Mouse (Mus musculus): ENCODE measurements at regions not wholly inside any gene's neighbourhood (a gene's known extent, or its start where the extent isn't known, plus 50 kb on each side); places are given as distances from the start of the nearest gene placed in this dataset.

DNA sequence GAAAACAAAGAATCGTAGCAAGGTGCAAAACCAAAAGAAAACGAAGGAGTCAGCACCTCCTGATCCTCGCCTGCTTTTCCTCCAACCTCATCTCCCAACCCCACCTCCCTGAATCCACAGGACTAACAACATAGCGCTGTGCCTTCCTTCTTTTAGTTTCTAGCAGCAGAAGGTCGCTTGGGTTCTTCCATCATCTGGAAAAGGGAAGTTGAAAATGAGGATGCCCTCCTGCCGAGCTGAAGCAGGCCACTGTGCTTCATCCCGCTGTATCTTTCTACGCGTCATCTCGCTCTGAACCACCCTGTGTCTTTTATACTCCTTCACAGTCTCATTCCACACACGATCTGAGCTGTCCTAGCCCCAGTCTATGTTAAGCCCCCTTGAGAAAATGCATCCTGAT is 322.1 kb downstream of the Kctd12 start:
- Histone ChIP-seq H3K36me3 (ENCODE audit: control insufficient read depth, insufficient read depth, low read length) (no peaks in the 10 kb centered on the region), H3K4me2 (ENCODE audit: low read depth, low read length) (no peak overlapping the region), H3K9ac (ENCODE audit: low read length) (no peak overlapping the region), H3K4me1 (ENCODE audit: control insufficient read depth, insufficient read depth, low read length) (no peaks in the 10 kb centered on the region), H3K27ac (ENCODE audit: low read length) (no peak overlapping the region), H3K4me3 (replicated peaks; ENCODE audit: low read length) (no peak overlapping the region), H3K9me3 (replicated peaks; ENCODE audit: control insufficient read depth, low read length) (no peaks in the 10 kb centered on the region), H3K27me3 (ENCODE audit: control insufficient read depth, insufficient read depth, low read length) (no peaks in the 10 kb centered on the region)
- WGBS, result 80% methylated on average over 11 of the region's 11 CpGs
- no peak for ATAC-seq (ENCODE audit: insufficient read depth, low FRiP score)

DNA sequence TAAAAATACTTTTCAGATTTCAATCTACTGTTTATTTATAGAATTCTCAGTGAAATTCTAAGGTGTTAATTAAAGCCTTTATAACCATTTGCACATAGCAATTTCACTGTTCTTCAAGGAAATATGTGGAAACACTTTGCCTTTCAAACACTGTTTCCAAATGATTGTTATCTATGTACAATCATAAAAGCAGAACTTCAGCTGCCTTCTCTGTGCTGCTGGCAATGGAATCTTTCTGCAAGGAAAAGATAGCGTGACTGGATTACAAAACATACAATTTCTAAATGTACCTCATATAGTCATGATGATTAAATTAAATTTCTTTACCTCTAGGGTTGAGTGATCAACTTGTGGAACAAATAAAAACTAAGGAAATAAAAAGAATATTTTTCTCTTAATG is 326.2 kb downstream of the Kctd12 start:
- Histone ChIP-seq H3K4me3 (replicated peaks; ENCODE audit: low read length) (no peak overlapping the region), H3K36me3 (ENCODE audit: control insufficient read depth, insufficient read depth, low read length) (no peaks in the 10 kb centered on the region), H3K27me3 (ENCODE audit: control insufficient read depth, insufficient read depth, low read length) (no peaks in the 10 kb centered on the region), H3K27ac (ENCODE audit: low read length) (no peak overlapping the region), H3K9ac (ENCODE audit: low read length) (no peak overlapping the region), H3K9me3 (replicated peaks; ENCODE audit: control insufficient read depth, low read length) (no peaks in the 10 kb centered on the region), H3K4me1 (ENCODE audit: control insufficient read depth, insufficient read depth, low read length) (no peaks in the 10 kb centered on the region), H3K4me2 (ENCODE audit: low read depth, low read length) (no peak overlapping the region)
- ATAC-seq (ENCODE audit: insufficient read depth, low FRiP score), result no peak
- 69% methylated on average over 1 of the region's 1 CpGs for WGBS

DNA sequence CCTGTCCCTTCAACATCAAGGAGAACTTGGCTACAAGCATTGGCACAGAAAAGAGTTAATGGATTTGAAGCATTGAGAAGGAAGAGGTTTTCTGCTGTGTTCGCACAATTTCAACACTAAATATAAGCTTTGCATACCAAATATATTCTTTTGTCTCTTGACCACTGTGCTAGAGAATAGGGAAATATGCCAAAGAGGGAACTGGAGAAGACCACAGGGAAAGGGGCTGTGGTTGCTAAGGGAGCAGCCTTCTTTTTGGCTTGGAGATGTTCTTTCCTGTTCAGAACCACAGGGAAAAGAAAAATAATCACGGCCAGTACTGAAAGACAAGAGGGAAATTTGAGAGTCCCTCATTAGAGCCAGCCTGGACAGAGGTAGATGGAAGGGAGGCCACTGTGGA is 352.8 kb downstream of the Kctd12 start:
- Histone ChIP-seq H3K4me3 (replicated peaks; ENCODE audit: low read length) (no peak overlapping the region), H3K27ac (ENCODE audit: low read length) (no peak overlapping the region), H3K36me3 (ENCODE audit: control insufficient read depth, insufficient read depth, low read length) (no peaks in the 10 kb centered on the region), H3K4me1 (ENCODE audit: control insufficient read depth, insufficient read depth, low read length) (no peaks in the 10 kb centered on the region), H3K4me2 (ENCODE audit: low read depth, low read length) (no peak overlapping the region), H3K9me3 (replicated peaks; ENCODE audit: control insufficient read depth, low read length) (no peaks in the 10 kb centered on the region), H3K9ac (ENCODE audit: low read length) (no peak overlapping the region), H3K27me3 (ENCODE audit: control insufficient read depth, insufficient read depth, low read length) (no peaks in the 10 kb centered on the region)
- WGBS, result 61% methylated on average over 2 of the region's 2 CpGs
- no peak for ATAC-seq (ENCODE audit: insufficient read depth, low FRiP score)

DNA sequence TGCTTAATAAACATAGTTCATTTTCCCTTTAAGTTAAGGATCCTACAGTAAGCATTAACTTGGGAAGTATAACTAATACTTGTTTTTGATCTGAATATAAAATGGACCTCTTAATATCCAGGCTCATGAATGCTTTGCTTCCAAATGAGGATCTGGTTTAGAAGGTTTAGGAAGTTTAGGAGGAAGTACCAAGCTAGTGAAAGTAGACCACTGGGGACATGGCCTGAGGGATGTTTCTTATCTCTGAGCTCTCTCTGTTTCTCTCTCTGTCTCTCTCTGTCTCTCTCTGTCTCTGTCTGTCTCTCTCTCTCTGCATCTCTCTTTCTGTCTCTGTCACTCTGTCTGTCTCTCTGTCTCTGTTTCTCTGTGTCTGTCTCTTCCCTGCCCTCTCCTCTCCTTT is 360.9 kb downstream of the Kctd12 start:
- H3K4me3 ChIP-seq (replicated peaks; ENCODE audit: low read length), result no peak overlapping the region
- no peaks in the 10 kb centered on the region for H3K36me3 ChIP-seq (ENCODE audit: control insufficient read depth, insufficient read depth, low read length)
- H3K9me3 ChIP-seq (replicated peaks; ENCODE audit: control insufficient read depth, low read length), result no peaks in the 10 kb centered on the region
- no peaks in the 10 kb centered on the region for H3K4me1 ChIP-seq (ENCODE audit: control insufficient read depth, insufficient read depth, low read length)
- ATAC-seq (ENCODE audit: insufficient read depth, low FRiP score), result no peak
- H3K27ac ChIP-seq (ENCODE audit: low read length), result no peak overlapping the region
- H3K4me2 ChIP-seq (ENCODE audit: low read depth, low read length), result no peak overlapping the region
- H3K27me3 ChIP-seq (ENCODE audit: control insufficient read depth, insufficient read depth, low read length), result no peaks in the 10 kb centered on the region
- no peak overlapping the region for H3K9ac ChIP-seq (ENCODE audit: low read length)

DNA sequence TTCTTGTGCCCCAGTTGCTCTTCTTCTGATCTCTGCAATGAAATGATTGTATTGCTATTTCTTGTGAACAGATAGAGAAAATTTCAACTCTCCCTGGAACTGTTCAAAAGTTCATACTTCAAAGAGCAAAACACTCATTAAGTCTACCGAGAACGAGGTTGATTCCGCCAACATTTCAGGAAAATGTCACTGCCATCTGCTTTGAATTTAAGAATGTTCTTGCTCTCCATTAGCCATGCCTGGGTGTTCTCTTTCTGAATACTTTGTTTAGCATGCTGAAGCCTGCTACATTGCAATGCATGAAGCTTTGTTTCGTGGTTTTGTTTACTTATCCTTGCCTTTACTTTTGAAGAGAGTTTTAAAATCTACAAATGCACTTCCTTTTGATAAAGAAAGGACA is 363.4 kb downstream of the Kctd12 start:
- WGBS, result 52% methylated on average over 4 of the region's 4 CpGs
- no peak for ATAC-seq (ENCODE audit: insufficient read depth, low FRiP score)
- Histone ChIP-seq H3K36me3 (ENCODE audit: control insufficient read depth, insufficient read depth, low read length) (no peaks in the 10 kb centered on the region), H3K27ac (ENCODE audit: low read length) (no peak overlapping the region), H3K4me3 (replicated peaks; ENCODE audit: low read length) (no peak overlapping the region), H3K27me3 (ENCODE audit: control insufficient read depth, insufficient read depth, low read length) (no peaks in the 10 kb centered on the region), H3K9ac (ENCODE audit: low read length) (no peak overlapping the region), H3K9me3 (replicated peaks; ENCODE audit: control insufficient read depth, low read length) (no peaks in the 10 kb centered on the region), H3K4me2 (ENCODE audit: low read depth, low read length) (no peak overlapping the region), H3K4me1 (ENCODE audit: control insufficient read depth, insufficient read depth, low read length) (no peaks in the 10 kb centered on the region)

DNA sequence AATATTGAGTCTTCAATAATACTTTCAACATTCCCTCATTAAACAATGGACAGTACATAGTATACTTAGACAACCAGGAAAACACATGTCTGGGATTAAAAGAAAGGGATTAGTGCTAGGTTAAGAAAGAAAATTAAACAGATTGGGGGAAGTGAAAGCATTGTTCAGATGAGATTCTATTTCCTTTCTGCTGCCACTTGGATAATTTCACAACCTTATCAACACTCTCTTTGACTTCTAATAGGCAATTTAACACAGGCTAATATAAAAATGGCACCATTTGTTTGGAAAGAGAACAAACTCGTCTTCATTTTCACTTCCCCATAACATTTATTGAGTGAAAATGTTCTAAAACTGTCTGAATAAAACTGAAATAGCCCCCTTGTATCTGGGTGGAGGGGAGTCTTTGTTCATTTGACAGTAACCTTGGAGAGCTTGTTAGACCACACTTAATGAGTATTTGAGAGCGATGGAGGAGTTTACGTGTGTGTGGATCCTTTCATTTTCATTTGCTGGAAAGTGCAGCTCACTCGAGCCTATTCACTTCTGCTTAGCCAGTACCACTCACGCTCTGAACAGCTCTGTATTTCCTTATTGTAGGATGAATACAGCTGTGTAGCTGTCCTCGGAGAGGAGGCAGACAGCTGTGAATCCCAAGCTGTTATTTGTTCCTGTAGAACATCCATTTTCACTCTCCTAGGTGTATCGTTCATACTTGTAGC is 366.7 kb downstream of the Kctd12 start:
- H3K27ac ChIP-seq (ENCODE audit: low read length), result no peak overlapping the region
- no peaks in the 10 kb centered on the region for H3K27me3 ChIP-seq (ENCODE audit: control insufficient read depth, insufficient read depth, low read length)
- H3K4me2 ChIP-seq (ENCODE audit: low read depth, low read length), result no peak overlapping the region
- no peaks in the 10 kb centered on the region for H3K9me3 ChIP-seq (replicated peaks; ENCODE audit: control insufficient read depth, low read length)
- H3K36me3 ChIP-seq (ENCODE audit: control insufficient read depth, insufficient read depth, low read length), result no peaks in the 10 kb centered on the region
- ATAC-seq (ENCODE audit: insufficient read depth, low FRiP score), result no peak
- no peak overlapping the region for H3K4me3 ChIP-seq (replicated peaks; ENCODE audit: low read length)
- 73% methylated on average over 7 of the region's 7 CpGs for WGBS
- no peak overlapping the region for H3K9ac ChIP-seq (ENCODE audit: low read length)
- H3K4me1 ChIP-seq (ENCODE audit: control insufficient read depth, insufficient read depth, low read length), result no peaks in the 10 kb centered on the region

DNA sequence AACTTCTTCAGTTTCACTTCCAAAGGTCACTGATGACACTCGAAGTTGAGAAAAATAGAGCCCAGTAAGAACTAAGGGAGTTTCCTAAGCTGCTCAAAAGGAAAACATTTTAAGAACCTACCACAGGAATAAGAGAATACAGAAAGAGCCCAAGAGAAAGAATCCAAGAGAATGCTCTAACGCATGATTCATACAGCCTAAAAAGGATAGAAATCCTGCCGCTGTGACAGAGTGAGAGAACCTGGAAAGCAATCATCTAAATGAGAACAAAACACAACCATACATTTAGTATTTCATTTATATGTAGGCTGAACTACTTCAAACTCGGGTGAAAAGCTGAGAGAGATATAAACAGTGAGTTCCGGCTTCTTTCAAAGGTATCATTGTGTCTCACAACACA is 376.4 kb downstream of the Kctd12 start:
- WGBS, result 66% methylated on average over 5 of the region's 5 CpGs

DNA sequence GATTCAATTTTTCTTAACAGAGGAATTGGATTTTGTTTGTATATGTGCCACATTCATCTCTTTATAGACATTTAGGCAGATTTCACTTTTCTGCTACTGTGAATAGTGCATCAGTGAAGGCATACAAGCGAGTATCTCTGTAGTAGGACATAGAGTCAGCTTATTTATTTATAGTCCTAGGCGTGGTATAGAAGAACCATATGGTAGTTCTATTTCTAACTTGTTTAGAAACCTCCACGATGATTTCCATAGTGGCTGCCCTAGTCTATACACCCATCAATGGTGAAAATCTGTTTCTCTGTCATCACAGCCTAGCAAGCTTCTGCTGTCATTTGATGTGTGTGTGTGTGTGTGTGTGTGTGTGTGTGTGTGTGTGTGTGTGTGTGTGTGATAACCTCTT is 387.6 kb downstream of the Kctd12 start:
- Histone ChIP-seq H3K36me3 (ENCODE audit: control insufficient read depth, insufficient read depth, low read length) (no peaks in the 10 kb centered on the region), H3K27me3 (ENCODE audit: control insufficient read depth, insufficient read depth, low read length) (no peaks in the 10 kb centered on the region), H3K27ac (ENCODE audit: low read length) (no peak overlapping the region), H3K4me3 (replicated peaks; ENCODE audit: low read length) (no peak overlapping the region), H3K4me2 (ENCODE audit: low read depth, low read length) (no peak overlapping the region), H3K9ac (ENCODE audit: low read length) (no peak overlapping the region), H3K4me1 (ENCODE audit: control insufficient read depth, insufficient read depth, low read length) (no peaks in the 10 kb centered on the region), H3K9me3 (replicated peaks; ENCODE audit: control insufficient read depth, low read length) (no peaks in the 10 kb centered on the region)
- WGBS, result 73% methylated on average over 3 of the region's 3 CpGs
- ATAC-seq (ENCODE audit: insufficient read depth, low FRiP score), result no peak

More for the DNA sequence above, 376.4 kb downstream of the Kctd12 start:
- H3K27me3 ChIP-seq (ENCODE audit: control insufficient read depth, insufficient read depth, low read length), result no peaks in the 10 kb centered on the region
- H3K4me1 ChIP-seq (ENCODE audit: control insufficient read depth, insufficient read depth, low read length), result no peaks in the 10 kb centered on the region
- no peak overlapping the region for H3K9ac ChIP-seq (ENCODE audit: low read length)
- H3K9me3 ChIP-seq (replicated peaks; ENCODE audit: control insufficient read depth, low read length), result no peaks in the 10 kb centered on the region
- no peak overlapping the region for H3K27ac ChIP-seq (ENCODE audit: low read length)
- ATAC-seq (ENCODE audit: insufficient read depth, low FRiP score), result no peak
- H3K36me3 ChIP-seq (ENCODE audit: control insufficient read depth, insufficient read depth, low read length), result no peaks in the 10 kb centered on the region
- H3K4me3 ChIP-seq (replicated peaks; ENCODE audit: low read length), result no peak overlapping the region
- no peak overlapping the region for H3K4me2 ChIP-seq (ENCODE audit: low read depth, low read length)

DNA sequence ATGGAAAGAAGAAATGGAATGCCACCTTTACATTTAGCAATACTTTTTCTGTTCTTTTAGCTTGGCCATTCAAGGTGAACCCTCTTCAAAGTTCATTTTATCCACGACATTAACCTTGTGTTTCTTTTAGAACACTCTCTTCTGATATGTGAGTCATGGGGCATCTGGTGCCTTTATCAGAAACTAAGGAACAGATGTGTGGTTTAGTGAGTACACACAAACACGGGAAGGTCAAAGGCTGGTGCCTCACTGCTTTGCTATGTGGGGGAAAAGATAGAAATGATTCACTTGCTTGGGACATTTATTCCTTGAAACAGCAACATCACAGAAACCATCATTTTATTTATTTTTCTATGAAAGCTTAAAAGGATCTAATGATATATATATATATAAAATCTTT is 428.7 kb downstream of the Kctd12 start:
- ATAC-seq (ENCODE audit: insufficient read depth, low FRiP score), result no peak
- Histone ChIP-seq H3K27ac (ENCODE audit: low read length) (no peak overlapping the region), H3K4me1 (ENCODE audit: control insufficient read depth, insufficient read depth, low read length) (no peaks in the 10 kb centered on the region), H3K36me3 (ENCODE audit: control insufficient read depth, insufficient read depth, low read length) (no peaks in the 10 kb centered on the region), H3K4me2 (ENCODE audit: low read depth, low read length) (no peak overlapping the region), H3K9ac (ENCODE audit: low read length) (no peak overlapping the region), H3K27me3 (ENCODE audit: control insufficient read depth, insufficient read depth, low read length) (no peaks in the 10 kb centered on the region), H3K4me3 (replicated peaks; ENCODE audit: low read length) (no peak overlapping the region), H3K9me3 (replicated peaks; ENCODE audit: control insufficient read depth, low read length) (no peaks in the 10 kb centered on the region)
- 35% methylated on average over 2 of the region's 2 CpGs for WGBS

DNA sequence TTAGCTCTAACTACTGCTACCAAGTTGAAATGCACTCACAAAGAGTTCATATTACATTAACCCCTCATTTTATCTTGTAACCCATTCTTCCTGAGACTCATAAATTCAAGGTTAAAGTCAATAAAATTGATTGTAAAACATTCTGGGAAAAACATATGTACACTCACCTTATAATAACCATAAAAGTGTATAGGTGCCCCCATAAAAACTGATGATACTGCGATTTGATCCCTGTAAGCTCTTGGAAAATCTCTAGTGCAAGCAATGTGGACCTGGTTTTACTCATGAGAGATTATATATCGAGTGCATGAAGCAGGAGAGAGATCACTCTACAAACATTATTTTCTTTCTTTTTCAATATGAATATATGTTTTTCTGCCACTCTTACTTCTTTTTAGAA is 429.8 kb downstream of the Kctd12 start:
- H3K4me1 ChIP-seq (ENCODE audit: control insufficient read depth, insufficient read depth, low read length), result no peaks in the 10 kb centered on the region
- no peak for ATAC-seq (ENCODE audit: insufficient read depth, low FRiP score)
- 71% methylated on average over 2 of the region's 2 CpGs for WGBS
- H3K4me3 ChIP-seq (replicated peaks; ENCODE audit: low read length), result no peak overlapping the region
- H3K27ac ChIP-seq (ENCODE audit: low read length), result no peak overlapping the region
- H3K27me3 ChIP-seq (ENCODE audit: control insufficient read depth, insufficient read depth, low read length), result no peaks in the 10 kb centered on the region
- no peaks in the 10 kb centered on the region for H3K36me3 ChIP-seq (ENCODE audit: control insufficient read depth, insufficient read depth, low read length)
- no peaks in the 10 kb centered on the region for H3K9me3 ChIP-seq (replicated peaks; ENCODE audit: control insufficient read depth, low read length)
- H3K9ac ChIP-seq (ENCODE audit: low read length), result no peak overlapping the region
- H3K4me2 ChIP-seq (ENCODE audit: low read depth, low read length), result no peak overlapping the region
